Mouse (Mus musculus) heart, postnatal 36 days (tissue): ENCODE results near the gene Paqr7. TPM values are rescaled to one million over a fixed set of nuclear protein-coding genes. Genes with fewer than 3 reads are reported as not detected.
"Not testable (repeated sequence)": the region's sequence is repeated elsewhere in the genome, so short reads cannot be mapped to it uniquely, and the experiment has no call there.

Experiments
- DNase-seq, 2 experiments: peaks; one replicate each; pipeline ENCODE4 v3.0.0; 2021 to 2022
- intact Hi-C: fragments of 180-260 bp; cut with DNase I; formaldehyde crosslinking; loops from one replicate; pipeline ENCODE4 v1.15.1; 2025
- total RNA-seq, 2 experiments: library from RNA; stranded (reverse); gene quantifications; 2 replicates each; pipeline ENCODE4 v1.2.3; 2021

Gene Paqr7
- total RNA-seq, 2 experiments from 2014 or later, result 19.0 to 24.0 TPM

DNA sequence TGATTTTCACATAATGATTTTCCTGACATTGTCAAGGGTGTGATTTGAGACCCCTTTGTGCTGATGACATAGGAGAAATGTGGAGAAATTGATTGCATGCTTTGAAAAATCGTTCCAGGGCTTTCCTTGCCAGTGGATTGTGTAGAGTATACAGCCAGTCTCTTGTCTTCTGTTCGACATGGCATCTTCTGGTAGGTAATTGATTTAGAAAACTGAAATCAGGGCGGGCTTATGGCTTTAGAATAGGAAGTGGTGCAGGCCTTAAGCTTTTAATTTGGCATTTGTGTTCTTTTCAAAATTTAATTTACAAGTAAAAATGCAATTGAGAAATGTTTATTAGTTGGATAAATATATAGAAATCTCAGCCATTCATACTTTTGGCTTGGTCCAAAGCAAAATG lies 26.5 kb upstream of the Paqr7 start:
- intact Hi-C loops, result loop anchor here (10.0 kb wide), 1 partner anchor 225 kb away; the partner anchor contains the start of genes E130218I03Rik, Gm30191 and Zfp593

DNA sequence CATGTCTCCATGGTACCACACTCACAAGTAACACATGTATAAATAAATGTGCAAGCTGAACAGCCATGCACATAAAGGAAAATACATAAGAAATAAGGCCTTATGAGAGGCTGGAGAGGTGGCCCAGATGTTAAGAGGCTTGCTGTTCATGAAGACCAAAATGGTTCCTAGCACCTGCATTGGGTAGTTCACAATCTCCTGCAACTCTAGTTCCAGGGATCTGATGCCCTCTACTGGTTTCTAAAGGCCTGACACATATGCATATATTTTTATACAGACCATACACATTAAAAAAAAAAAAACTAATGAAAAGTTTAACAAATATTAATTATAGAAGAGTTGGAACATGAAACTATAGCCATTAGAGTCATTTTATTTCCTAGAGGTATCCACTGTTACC lies 25.0 kb upstream of the Paqr7 start:
- intact Hi-C loops, result loop anchor here (10.0 kb wide), 1 partner anchor 227 kb away; the partner anchor contains the start of genes E130218I03Rik, Gm30191 and Zfp593
- DNase-seq, result no peak

More for the DNA sequence above, 26.5 kb upstream of the Paqr7 start:
- DNase-seq, result no peak

DNA sequence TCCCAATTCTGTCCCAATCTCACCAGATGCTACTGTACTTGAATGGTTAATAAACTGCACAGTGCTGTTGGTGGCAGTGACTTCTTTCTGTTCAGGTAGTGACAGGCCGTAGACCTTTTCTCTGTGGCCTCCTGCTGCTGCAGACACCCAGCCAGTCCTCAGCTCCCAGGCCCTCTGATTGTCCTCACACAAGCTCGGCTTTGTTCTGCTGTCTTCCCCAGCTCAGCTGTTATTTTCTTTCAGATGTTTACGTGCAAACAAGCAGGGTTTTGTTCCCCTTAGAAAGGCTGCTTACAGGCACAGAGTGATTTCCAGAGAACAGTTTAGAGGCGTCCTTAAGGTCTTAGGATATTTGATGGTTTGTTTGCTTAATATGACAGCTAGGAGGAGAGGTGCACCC lies 22.7 kb upstream of the Paqr7 start:
- intact Hi-C loops, result loop anchor here (10.0 kb wide), 1 partner anchor 229 kb away; the partner anchor contains the start of genes E130218I03Rik, Gm30191 and Zfp593

DNA sequence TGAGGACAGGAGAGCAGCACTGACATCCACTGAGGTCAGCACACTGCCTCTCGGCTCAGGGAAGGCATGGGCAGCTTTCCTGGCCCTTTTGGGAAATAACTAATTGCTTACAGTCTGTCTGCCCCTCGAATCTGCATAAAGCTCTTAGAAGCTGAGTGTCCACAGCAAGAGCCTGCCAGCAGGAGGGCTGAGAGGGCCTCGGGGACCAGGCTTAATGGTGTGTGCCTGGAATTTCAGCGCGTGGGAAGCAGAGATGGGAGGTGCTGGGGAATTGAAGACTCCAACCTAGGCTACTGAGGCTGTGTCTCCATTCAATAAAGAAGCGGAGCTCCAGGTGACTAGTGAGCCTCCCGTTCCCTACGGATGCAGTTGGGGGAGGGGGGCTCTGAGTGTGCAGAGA lies 22.3 kb upstream of the Paqr7 start:
- intact Hi-C loops, result loop anchor here (10.0 kb wide), 1 partner anchor 229 kb away; the partner anchor contains the start of genes E130218I03Rik, Gm30191 and Zfp593
- no peak for DNase-seq

More for the DNA sequence above, 22.7 kb upstream of the Paqr7 start:
- DNase-seq, result no peak

DNA sequence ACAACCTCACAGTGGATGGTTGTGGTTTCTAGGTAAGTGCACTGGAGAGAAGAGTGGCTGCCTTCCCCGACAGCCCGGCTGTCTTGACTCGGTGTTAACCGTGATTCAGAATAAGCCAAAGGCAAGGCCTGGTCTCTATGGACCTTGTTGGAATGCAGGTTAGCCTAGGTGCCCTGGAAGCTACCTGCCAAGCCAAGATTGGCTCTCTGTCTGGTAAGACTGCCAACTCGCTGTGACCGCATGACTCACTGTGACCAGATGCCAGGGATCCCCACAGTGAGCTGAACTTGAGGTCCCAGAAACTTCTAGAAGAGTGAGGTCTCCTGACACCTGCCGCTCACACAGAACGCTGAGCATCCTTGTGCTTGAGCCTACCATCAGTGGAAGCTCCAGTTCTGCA lies 19.6 kb upstream of the Paqr7 start:
- no peak for DNase-seq
- intact Hi-C loops, result loop anchor here (10.0 kb wide), 1 partner anchor 232 kb away; the partner anchor contains the start of genes E130218I03Rik, Gm30191 and Zfp593

DNA sequence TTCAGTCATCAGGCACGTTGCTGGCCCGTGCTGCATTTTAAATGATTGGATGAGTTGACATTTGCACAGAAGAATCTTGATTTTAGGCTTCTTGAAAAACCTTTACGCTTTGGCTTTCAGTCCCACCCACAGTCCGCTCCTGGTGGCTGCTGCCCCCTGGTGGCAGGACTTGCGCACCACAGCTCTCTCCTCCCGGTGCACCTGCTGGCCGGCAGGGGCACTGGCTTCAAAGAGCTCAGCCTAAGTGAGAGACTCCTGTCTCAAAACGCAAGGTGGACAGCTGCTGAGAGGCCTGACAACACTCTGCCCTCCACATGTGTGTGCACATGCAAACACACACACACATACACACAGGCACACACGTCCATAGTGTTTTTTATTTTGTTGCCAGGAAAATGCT lies 18.5 kb upstream of the Paqr7 start:
- intact Hi-C loops, result loop anchor here (1.0 to 10.0 kb wide), 2 partner anchors 82 to 233 kb away; partner anchors contain the start of genes E130218I03Rik, Gm30191, Pafah2 and Zfp593
- peak; percentile 92 to 96 for DNase-seq

DNA sequence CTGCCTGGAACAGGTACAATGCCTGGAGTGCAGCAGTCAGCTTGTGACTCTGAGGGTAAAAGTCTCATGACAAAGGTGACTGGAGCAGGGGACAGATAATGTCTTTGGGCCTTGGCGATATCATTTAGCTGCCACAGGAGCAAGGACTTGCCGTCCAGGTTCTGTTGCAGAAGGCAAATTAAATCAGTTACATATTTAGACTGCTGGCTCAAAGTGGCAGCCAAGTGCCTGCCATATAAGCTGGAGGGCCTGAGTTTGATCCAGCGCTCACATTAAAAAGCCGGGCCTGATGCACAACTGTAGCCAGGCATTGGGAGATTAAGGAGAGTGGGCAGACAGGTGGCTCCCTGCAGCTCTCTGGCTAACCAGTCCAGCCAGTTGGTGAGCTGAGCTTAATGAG lies 16.7 kb upstream of the Paqr7 start:
- DNase-seq, result no peak
- intact Hi-C loops, result loop anchor here (10.0 kb wide), 1 partner anchor 235 kb away; the partner anchor contains the start of genes E130218I03Rik, Gm30191 and Zfp593

DNA sequence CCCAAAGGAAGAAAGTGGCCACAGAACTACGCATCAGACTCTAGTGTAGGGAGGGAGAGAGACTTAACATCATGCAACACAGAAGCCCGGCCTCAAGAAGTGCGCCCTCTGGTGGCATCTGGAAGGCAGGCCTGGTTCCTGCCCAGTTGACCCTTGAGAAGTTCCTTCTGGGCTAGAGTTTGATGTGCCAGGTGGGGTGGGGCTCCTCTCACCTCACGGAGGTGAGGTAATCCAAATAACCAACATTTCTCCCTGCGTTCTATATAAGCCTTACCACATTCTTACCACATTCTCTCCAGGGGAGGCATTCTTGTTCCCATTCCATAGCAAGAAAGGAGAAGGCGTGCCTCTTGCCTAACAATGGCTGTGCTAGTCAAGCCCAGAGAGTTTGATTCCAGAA lies 15.6 kb upstream of the Paqr7 start:
- intact Hi-C loops, result no loop called here
- DNase-seq, result peak; percentile 71 to 81

DNA sequence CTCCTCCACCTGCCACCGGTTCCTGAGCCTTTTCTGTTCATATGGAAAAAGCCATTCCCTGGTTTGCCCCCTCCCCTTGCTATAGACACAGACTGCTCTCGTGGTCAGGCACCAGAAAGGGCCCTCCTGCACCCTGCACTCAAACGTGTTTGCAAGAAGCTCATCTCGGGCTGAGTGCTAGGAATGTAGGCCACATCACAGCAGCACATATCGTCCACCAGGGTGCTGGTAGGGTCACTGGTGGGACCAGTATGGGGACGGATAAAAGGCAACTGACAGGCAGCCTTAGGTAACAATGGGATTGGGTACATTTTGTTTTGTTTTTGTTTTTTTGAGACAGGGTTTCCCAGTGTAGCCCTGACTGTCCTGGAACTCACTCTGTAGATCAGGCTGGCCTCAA lies 15.2 kb upstream of the Paqr7 start:
- no peak for DNase-seq
- intact Hi-C loops, result no loop called here

DNA sequence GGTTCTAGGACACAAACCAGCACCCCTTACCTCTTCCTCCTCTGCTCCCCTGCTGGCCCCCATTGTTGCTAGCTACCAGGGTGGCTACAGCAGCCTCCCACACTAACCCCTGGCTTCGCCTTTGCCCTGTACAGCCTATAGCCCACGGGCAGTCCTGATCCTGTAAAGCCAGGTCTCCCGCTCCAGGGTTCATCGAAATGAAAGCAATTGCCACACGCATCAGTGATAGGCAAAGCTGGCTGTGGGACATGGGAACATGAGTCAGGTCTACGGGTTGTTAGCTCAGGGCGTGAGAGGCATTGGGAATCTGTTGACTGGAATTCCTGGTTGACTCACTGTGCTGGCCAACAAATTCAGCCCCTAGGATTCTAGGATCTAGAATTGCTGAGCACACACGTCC lies 14.1 kb upstream of the Paqr7 start:
- DNase-seq, result no peak
- intact Hi-C loops, result no loop called here

DNA sequence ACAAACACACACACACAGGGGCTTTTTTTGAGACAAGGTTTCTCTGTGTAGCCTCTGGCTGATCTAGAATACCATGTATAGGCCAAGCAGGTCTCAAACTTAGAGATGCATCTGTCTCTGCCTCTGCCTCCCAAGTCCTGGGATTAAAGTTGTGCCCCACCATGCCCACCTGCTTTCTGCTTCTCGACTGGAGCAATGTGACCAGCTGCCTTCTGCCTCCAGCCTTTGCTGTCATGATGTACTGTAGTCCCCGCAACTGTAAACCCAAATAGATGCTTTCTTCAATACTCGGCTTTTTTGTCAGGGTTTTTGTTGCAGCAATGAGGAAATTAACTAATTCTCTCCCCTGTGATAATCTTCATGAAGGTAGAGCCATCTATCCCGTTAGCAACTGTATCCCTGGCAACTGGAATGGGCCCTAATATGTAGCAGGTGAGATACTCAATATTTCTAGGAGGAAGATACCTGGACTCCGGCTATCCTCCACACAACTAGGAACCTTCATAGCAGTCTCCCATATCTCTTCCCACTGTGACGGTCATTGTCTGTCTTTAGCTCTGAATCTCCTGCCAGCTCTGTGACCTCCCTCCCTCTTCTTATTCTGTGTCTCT lies 13.3 kb upstream of the Paqr7 start:
- intact Hi-C loops, result no loop called here

DNA sequence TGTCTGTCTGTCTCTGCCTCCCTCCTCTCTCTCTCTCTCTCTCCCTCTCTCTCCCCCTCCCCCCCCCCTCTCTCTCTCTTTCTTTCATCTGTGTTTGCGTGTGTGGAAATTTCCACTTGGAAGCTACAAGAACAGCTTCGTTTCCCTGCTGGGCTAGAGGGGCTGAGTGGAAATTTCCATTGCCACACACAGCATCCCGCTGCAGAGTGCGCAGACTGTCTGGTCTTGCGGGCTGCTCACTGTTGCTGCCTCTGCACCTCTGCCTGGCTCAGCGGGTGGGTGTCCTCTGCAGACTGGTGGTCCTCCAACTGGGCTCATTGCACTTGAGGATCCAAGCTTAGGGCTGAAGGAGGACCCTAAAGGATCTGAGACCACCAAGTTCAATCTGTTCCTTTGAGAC lies 12.8 kb upstream of the Paqr7 start:
- no peak for DNase-seq
- intact Hi-C loops, result no loop called here

More for the DNA sequence above, 13.3 kb upstream of the Paqr7 start:
- DNase-seq, result no peak

DNA sequence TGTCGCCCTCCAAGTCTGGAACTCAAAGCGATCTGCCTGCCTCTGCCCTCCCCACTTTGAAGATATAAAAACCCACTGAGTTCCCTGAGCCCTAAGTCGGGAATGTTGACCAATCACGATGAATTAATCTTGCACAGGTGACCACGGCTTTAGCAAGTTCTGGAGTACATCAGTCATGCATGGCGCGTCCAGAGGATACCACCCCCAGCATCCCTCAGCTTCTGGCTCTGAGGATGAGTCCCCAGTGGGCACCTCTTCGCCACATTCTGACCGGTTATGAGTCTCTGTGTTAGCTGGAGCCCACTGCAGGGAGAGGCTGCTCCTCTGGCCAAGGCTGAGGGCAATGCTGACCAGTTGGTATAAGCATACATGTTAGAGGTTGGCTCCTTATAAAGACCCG lies 12.3 kb upstream of the Paqr7 start:
- intact Hi-C loops, result no loop called here

DNA sequence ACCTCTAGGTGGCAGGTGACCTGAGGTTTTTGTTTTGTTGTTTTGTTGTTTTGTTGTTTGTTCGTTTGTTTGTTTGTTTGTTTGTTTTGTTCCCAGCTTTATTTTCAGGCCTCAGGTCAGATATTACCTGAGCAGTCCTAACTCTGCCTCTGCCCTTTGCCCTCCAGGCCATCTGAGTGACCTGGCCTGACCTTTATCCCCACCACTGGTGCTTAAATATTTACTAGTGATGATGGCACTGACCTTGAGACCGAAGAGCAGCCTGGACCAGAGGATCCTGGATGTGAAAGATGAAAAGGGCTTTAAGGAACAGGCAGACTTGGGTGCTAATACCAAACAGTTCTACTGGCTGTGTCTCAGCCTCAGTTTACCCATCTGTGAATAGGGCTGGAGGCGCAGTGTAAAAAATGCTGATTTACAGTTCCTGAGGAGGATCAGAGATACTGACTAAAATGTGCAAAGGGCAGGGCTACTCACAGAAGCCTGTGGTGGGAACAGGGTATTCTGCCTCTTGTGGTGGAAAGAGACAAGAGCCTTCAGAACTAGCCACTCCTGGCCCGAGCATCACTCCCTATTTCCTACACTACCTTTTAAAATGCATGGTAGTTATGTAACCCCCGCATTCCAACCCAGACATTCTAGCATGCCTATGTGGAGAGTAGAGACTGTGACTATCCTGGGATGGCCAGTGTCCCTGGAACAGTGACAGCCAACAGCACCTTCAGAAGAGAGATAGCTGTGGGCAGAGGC lies 11.2 kb upstream of the Paqr7 start:
- intact Hi-C loops, result no loop called here
- DNase-seq, result no peak

More for the DNA sequence above, 12.3 kb upstream of the Paqr7 start:
- no peak for DNase-seq

DNA sequence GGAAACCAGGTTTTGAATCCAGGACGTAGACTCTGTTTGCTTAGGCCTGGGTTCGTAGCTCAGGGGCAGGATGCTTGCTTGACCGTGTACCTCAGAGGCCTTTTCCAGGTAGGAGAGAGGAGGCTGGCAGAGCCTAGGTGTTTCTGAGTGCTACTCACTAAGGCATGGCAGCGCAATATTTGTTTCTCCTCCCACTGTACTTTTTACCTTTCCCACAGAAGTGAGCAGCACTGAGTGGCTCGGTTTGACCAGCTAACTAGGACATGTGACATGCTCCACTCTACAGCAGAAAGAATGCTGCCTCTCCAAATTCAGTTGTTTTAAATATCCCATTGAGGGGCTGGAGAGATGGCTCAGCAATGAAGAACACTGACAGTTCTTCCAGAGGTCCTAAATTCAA lies 8.3 kb upstream of the Paqr7 start:
- intact Hi-C loops, result no loop called here

DNA sequence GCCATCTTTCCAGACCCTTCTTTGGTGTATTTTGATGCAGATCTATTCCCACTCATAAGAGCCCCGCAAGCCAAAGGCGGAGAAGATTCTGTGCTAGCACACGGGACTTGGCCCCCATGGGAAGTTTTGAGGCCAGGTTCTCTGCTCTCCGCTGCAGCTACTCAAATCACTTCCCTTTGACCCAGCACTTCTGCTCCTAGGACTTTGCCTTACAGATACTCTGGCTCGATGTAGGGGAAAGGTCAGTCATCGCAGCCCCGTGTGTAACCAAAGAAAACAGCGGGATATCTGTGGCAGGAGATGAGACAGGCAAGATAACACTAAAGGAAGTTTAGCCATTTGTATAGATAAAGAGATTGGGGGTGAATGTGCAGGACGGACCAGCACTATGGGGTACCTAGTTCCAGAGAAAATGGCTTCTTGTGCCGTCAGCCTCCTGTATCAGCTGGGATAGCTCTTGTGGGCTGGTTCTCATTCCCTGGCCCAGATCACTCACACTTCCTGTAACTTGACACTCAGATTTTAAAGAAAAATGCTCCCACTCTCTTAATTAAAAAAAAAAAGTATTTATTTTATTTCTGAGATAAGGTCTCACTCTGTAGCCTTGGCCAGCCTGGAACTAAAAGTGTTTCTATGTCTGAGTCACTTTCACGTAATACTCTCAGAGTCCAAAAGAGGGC lies 6.4 kb upstream of the Paqr7 start:
- intact Hi-C loops, result no loop called here
- no peak for DNase-seq

More for the DNA sequence above, 8.3 kb upstream of the Paqr7 start:
- no peak for DNase-seq

DNA sequence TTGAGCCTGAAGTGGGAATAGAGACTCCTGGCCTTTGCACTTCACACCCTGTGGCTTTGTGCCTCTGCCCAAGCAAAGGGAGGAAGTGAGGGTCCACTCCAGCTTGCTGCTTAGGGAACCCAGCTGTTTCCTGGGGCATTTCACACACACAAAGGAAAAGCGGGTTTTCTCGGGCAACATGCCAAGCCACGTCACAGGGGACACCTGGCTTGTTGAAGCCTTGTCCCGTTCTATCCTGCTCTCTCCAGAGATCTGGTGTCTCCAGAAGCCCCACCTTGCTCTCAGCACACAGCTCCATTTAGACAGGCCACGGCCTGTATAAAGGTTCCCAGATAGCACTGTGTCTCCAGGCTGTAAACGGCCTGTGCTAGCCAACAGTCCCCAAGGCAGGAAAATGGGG lies 4.8 kb upstream of the Paqr7 start:
- intact Hi-C loops, result no loop called here
- DNase-seq, result no peak

DNA sequence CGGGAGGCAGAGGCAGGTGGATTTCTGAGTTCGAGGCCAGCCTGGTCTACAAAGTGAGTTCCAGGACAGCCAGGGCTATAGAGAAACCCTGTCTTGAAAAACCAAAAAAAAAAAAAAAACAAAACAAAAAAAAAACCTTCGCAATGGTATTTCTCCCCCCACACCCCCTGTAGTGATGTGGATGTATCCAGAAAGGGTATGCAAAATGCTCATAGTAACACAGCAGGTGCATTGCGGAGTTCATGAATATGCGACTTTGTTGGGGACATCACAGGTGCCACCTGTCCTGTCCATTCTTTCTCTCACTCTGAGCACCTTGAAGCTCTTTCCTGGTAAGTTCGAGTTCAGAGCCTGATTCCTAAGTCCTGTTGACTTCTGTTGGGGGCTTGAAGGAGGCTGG lies 2.3 kb upstream of the Paqr7 start:
- DNase-seq, intact Hi-C loops: not testable (repeated sequence)

DNA sequence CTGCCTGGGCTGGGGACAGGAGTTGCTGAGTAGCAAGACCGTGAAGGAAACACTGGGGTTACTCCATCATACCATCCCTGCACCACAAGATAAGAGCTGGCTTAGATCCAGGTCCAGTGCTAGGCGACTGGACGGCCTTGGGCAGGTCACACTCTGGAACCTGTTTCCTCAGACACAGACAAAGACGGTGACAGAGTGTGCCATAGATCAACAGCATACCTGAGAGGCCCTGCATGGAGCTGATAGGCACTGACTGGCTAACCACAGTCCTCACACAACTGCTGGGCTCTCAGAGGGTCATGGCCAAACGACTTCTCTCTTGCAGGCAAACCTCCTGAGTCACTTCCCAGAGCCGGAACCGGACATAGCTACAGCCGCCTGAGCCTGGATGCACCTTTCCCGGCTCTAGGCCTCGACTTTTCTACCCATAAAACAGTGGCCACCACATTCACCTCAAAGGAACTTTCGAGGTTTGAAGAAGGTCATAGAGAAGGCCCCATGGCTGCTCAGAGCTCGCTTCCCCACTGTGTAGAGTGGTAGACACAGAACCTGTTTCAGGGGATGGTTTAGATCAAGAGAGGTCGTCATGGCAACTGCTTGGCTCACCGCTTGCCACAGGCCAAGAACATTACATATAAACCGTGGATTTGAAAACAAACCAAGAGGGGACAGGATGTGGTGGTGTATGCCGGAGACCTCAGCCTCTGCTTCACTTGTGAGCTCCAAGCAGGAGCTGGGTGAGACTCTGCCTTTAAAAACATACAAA lies 1.5 kb upstream of the Paqr7 start:
- intact Hi-C loops, result no loop called here
- DNase-seq, result no peak

DNA sequence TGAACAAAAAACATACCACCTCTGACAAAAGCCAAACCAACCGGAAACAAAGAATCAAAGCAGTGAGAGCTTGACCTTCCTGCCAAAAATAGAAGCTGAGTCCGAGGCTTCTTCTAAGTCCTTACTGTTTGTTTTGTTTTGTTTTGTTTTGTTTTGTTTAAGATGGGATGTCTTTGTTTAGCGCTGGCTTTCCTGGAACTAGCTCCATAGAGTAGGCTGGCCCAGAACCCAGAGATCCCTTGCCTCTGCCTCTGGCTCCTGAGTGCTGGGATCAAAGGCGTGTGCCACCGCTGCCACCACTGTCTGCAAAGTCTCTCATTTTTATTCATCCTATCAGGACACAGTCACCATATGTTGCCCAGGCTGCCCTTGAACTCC lies 962 bp upstream of the Paqr7 start:
- no peak for DNase-seq
- intact Hi-C loops, result no loop called here
